Mouse (Mus musculus) heart, postnatal 0 days (tissue): ENCODE data around the gene Csf3.

ENCODE experiments used
- CTCF ChIP-seq: IDR thresholded peaks from 2 replicates; pipeline ENCODE4 v1.5.1; 2016; ENCODE audit warnings: antibody characterized with exemption, control low read depth, low read depth
- EP300 ChIP-seq: IDR thresholded peaks from 2 replicates; pipeline ENCODE4 v1.6.1; 2016; ENCODE audit warnings: antibody characterized with exemption, low read depth

DNA sequence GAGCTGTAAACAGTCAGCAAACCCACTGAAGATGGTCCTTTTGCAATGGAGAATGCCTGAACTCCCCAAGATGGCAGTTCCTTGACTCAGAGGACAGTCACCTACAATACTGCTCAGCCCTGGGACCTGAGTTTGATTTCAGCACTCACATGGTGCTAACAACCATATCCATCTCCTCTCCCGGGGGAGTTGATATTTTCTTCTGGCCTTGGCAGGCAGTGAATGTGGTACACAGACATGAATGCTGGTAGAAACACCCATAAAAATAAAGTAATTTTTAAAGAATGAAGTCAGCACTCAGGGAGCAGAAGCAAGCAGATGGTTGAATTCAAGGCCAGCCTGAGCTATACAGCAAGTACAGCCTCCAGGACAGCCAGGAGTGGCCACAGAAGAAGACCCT is 35.1 kb downstream of the Csf3 start:
- TF ChIP-seq CTCF (no peak), EP300 (no peak)
